8 mouse cellular contexts compared by ENCODE assay signal in the genomic region with DNA sequence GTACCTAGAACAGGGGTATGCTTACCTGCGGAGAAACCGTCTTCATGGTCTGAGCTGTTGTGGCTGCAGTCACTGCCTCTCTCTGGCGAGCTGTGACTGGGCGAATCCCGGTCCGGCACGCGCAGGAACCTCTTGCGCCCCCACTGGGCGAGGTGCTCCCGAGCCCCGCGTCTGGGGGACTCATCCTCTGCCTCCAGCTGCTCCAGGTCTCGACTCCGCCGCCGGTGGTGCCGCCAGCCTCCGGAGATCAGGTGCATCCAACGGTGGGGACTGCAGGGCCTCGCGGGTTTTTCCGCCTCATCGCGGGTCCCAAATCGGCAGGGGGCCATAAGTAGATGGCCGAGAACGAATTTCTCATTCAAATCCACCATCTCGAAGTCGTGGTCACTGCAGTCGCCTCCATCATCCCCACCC. TPM values are rescaled to one million over a fixed set of nuclear protein-coding genes. Genes with fewer than 3 reads are reported as not detected.
A peak's percentile ranks its signal among the peaks of the same experiment; 100 is the strongest.
DNase-seq lines count a peak whose midpoint lies in the region; ATAC-seq lines count a peak whose summit lies in the region.

A gene (minus strand): TSS at position 163 of the 414 bp plus-strand sequence.

- ATAC-seq in embryonic facial prominence, embryonic 11.5 days (replicated peaks; ENCODE audit: insufficient number of reproducible peaks, low FRiP score, low TSS enrichment, low read depth): peak; percentile 51
- ATAC-seq in heart, embryonic 16.5 days (replicated peaks; ENCODE audit: extremely low read depth, insufficient read depth, low FRiP score): no peak
- ATAC-seq in liver, embryonic 15.5 days (ENCODE audit: insufficient read depth): no peak
- ATAC-seq in neural tube, embryonic 13.5 days (ENCODE audit: low read depth): peak; percentile 45; the same call in 1 of the 2 replicates

- peak within 1 kb of the TSS; percentile 77 for H3K9ac ChIP-seq in embryonic facial prominence, embryonic 11.5 days (replicated peaks; ENCODE audit: low read length)
- peak within 1 kb of the TSS; percentile 71 for H3K9ac ChIP-seq in heart, embryonic 16.5 days (ENCODE audit: low read length)
- no peak within 1 kb of the TSS for H3K9ac ChIP-seq in liver, embryonic 15.5 days
- H3K9ac ChIP-seq in neural tube, embryonic 13.5 days: peak within 1 kb of the TSS; percentile 76

- H3K27ac ChIP-seq in embryonic facial prominence, embryonic 11.5 days (replicated peaks; ENCODE audit: low read depth, low read length): no peak within 1 kb of the TSS
- H3K27ac ChIP-seq in heart, embryonic 16.5 days (ENCODE audit: low read length): no peak within 1 kb of the TSS
- no peak within 1 kb of the TSS for H3K27ac ChIP-seq in liver, embryonic 15.5 days (replicated peaks)
- no peak within 1 kb of the TSS; the same call in 1 of the 2 replicates for H3K27ac ChIP-seq in neural tube, embryonic 13.5 days (replicated peaks)

- peak; percentile 26 for DNase-seq in urinary bladder, adult 2 months (ENCODE audit: low spot score)
- no peak for DNase-seq in urinary bladder, postnatal 10 days (ENCODE audit: low spot score)
- peak; percentile 75 for DNase-seq in embryonic facial prominence, embryonic 11.5 days (ENCODE audit: low spot score)
- peak; percentile 68 for DNase-seq in kidney, postnatal 10 days
- DNase-seq in thymus, postnatal 4 days: peak; percentile 60

- peaks cover 5% of the 10 kb centered on the region for H3K4me1 ChIP-seq in embryonic facial prominence, embryonic 11.5 days (ENCODE audit: control insufficient read depth, insufficient read depth, low read length)
- H3K4me1 ChIP-seq in heart, embryonic 16.5 days (ENCODE audit: control insufficient read depth, insufficient read depth, low read length): peaks cover 2% of the 10 kb centered on the region; the same call in 1 of the 2 replicates
- H3K4me1 ChIP-seq in liver, embryonic 15.5 days (replicated peaks): 0 out of 2 replicates have a peak, but pooled peaks cover 17% of the 10 kb centered on the region
- H3K4me1 ChIP-seq in neural tube, embryonic 13.5 days (replicated peaks): peaks cover 36% of the 10 kb centered on the region

- WGBS in embryonic facial prominence, embryonic 11.5 days: 1% methylated on average over 31 of the region's 31 CpGs
- under 1% methylated on average over 31 of the region's 31 CpGs for WGBS in heart, embryonic 16.5 days
- WGBS in liver, embryonic 15.5 days (ENCODE audit: insufficient replicate concordance): under 1% methylated on average over 31 of the region's 31 CpGs
- WGBS in neural tube, embryonic 13.5 days: under 1% methylated on average over 31 of the region's 31 CpGs

- H3K36me3 ChIP-seq in embryonic facial prominence, embryonic 11.5 days (replicated peaks; ENCODE audit: control insufficient read depth, insufficient read depth, low read depth, low read length): no peaks in the 10 kb centered on the region
- H3K36me3 ChIP-seq in heart, embryonic 16.5 days (ENCODE audit: control insufficient read depth, insufficient read depth): no peaks in the 10 kb centered on the region
- no peaks in the 10 kb centered on the region for H3K36me3 ChIP-seq in liver, embryonic 15.5 days (replicated peaks)
- H3K36me3 ChIP-seq in neural tube, embryonic 13.5 days: no peaks in the 10 kb centered on the region

- H3K9me3 ChIP-seq in embryonic facial prominence, embryonic 11.5 days (replicated peaks; ENCODE audit: control insufficient read depth, low read length): no peaks in the 10 kb centered on the region
- no peaks in the 10 kb centered on the region for H3K9me3 ChIP-seq in heart, embryonic 16.5 days (replicated peaks; ENCODE audit: control insufficient read depth, low read length)
- no peaks in the 10 kb centered on the region for H3K9me3 ChIP-seq in liver, embryonic 15.5 days (replicated peaks)
- no peaks in the 10 kb centered on the region for H3K9me3 ChIP-seq in neural tube, embryonic 13.5 days

- H3K27me3 ChIP-seq in embryonic facial prominence, embryonic 11.5 days (ENCODE audit: control insufficient read depth, insufficient read depth, low read length): peaks cover 11% of the 10 kb centered on the region
- peaks cover 11% of the 10 kb centered on the region for H3K27me3 ChIP-seq in heart, embryonic 16.5 days (ENCODE audit: control insufficient read depth, insufficient read depth, low read length)
- H3K27me3 ChIP-seq in liver, embryonic 15.5 days: peaks cover 57% of the 10 kb centered on the region
- H3K27me3 ChIP-seq in neural tube, embryonic 13.5 days: peaks cover 33% of the 10 kb centered on the region

- peak within 1 kb of the TSS; percentile 100 for H3K4me2 ChIP-seq in embryonic facial prominence, embryonic 11.5 days (ENCODE audit: low read depth, low read length)
- peak within 1 kb of the TSS; percentile 98 for H3K4me2 ChIP-seq in heart, embryonic 16.5 days (ENCODE audit: low read depth, low read length)
- H3K4me2 ChIP-seq in liver, embryonic 15.5 days: peak within 1 kb of the TSS; percentile 72
- peak within 1 kb of the TSS; percentile 100 for H3K4me2 ChIP-seq in neural tube, embryonic 13.5 days

- peak within 1 kb of the TSS; percentile 64 for H3K4me3 ChIP-seq in embryonic facial prominence, embryonic 11.5 days (ENCODE audit: low read depth, low read length)
- H3K4me3 ChIP-seq in heart, embryonic 16.5 days (ENCODE audit: low read length): peak within 1 kb of the TSS; percentile 63
- H3K4me3 ChIP-seq in liver, embryonic 15.5 days (replicated peaks): peak within 1 kb of the TSS; percentile 55
- peak within 1 kb of the TSS; percentile 62 for H3K4me3 ChIP-seq in neural tube, embryonic 13.5 days

RNA-seq across cellular contexts. Expression of the gene that starts here (rescaled TPM):
- 29.6 and 30.2 TPM in 2 replicates for polyA plus RNA-seq in urinary bladder, adult 2 months (2012; rRNA removed)
- polyA plus RNA-seq in embryonic facial prominence, embryonic 11.5 days (2014; fragmentation: Nextera tagmentation; extraction: Ambion mirVana): 31.9 and 32.3 TPM in 2 replicates
- polyA plus RNA-seq in heart, embryonic 16.5 days (2015; fragmentation: Nextera tagmentation; extraction: Ambion mirVana): 21.0 and 22.9 TPM in 2 replicates
- 3.9 and 4.3 TPM in 2 replicates for polyA plus RNA-seq in liver, embryonic 15.5 days (2015; fragmentation: Nextera tagmentation; extraction: Ambion mirVana)
- 83.7 and 86.8 TPM in 2 replicates for polyA plus RNA-seq in neural tube, embryonic 13.5 days (2015; fragmentation: Nextera tagmentation; extraction: Ambion mirVana)

Comparison
In these comparisons a context has a peak if more than half of its experiments do, and no peak if none do; other contexts are left out.
1. ATAC-seq: peak in embryonic facial prominence, embryonic 11.5 days (single experiment) and neural tube, embryonic 13.5 days (single experiment); none in heart, embryonic 16.5 days (single experiment) and liver, embryonic 15.5 days (single experiment).
2. Peak in every context shown above with its lines, with median percentiles within 50 percentile points of each other: H3K4me2 ChIP-seq and H3K4me3 ChIP-seq.